Mouse (Mus musculus): ENCODE measurements around the gene Rsad1.
A peak's percentile ranks its signal among the peaks of the same experiment; 100 is the strongest.

Gene Rsad1

GRCm38 (mm10) chr11:94491035-94491748, 57.9 kb downstream of the Rsad1 start:
- peak; percentile 24 for DNase-seq

Data from thymus, postnatal 14 days (tissue).